Mouse (Mus musculus) liver, embryonic 11.5 days (tissue): ENCODE data around the gene Mef2c. TPM values are rescaled to one million over a fixed set of nuclear protein-coding genes. Genes with fewer than 3 reads are reported as not detected.

Source experiments
- ATAC-seq: fragments of 200-750 bp; cut with Nextera tagmentation; replicated peaks from 2 replicates; pipeline ENCODE4 v1.8.0; 2017; ENCODE audit warnings: moderate number of reproducible peaks, mild to moderate bottlenecking, moderate TSS enrichment, moderate library complexity; ENCODE audit not compliant: low FRiP score
- DNase-seq: peaks from one replicate; pipeline ENCODE4 v3.0.0-alpha.2; 2017; ENCODE audit warnings: low spot score
- H3K27ac ChIP-seq: fragments of 300-500 bp; sonication (generic); 2 replicates; pipeline ENCODE4 v1.5.1; 2014; ENCODE audit warnings: mild to moderate bottlenecking, low read depth, low read length, control low read depth
- H3K27me3 ChIP-seq: fragments of 300-500 bp; sonication (generic); replicated peaks from 2 replicates; pipeline ENCODE4 v1.6.1; 2014; ENCODE audit warnings: low read length, mixed read lengths; ENCODE audit not compliant: control insufficient read depth, insufficient read depth
- H3K36me3 ChIP-seq: fragments of 300-500 bp; sonication (generic); 2 replicates; pipeline ENCODE4 v1.6.1; 2014; ENCODE audit warnings: mild to moderate bottlenecking, low read length, moderate library complexity, mixed read lengths; ENCODE audit not compliant: control insufficient read depth, insufficient read depth
- H3K4me1 ChIP-seq: fragments of 300-500 bp; sonication (generic); replicated peaks from 2 replicates; pipeline ENCODE4 v1.6.1; 2014; ENCODE audit warnings: low read length, mixed read lengths; ENCODE audit not compliant: control insufficient read depth, insufficient read depth
- H3K4me2 ChIP-seq: fragments of 300-500 bp; sonication (generic); 2 replicates; pipeline ENCODE4 v1.6.1; 2014; ENCODE audit warnings: mild to moderate bottlenecking, control low read depth, moderate library complexity
- H3K4me3 ChIP-seq: fragments of 300-500 bp; sonication (generic); 2 replicates; pipeline ENCODE4 v1.5.1; 2014; ENCODE audit warnings: low read depth, low read length, control low read depth
- H3K9ac ChIP-seq: fragments of 300-500 bp; sonication (generic); 2 replicates; pipeline ENCODE4 v1.6.1; 2014; ENCODE audit warnings: low read depth, low read length, control low read depth
- H3K9me3 ChIP-seq: fragments of 300-500 bp; sonication (generic); 2 replicates; pipeline ENCODE4 v1.6.1; 2016; ENCODE audit warnings: low read length, inconsistent platforms, mixed read lengths; ENCODE audit not compliant: control insufficient read depth
- WGBS: fragments of 180-500 bp; shearing (Covaris S2); extraction: QIAGEN DNeasy Blood & Tissue Kit; methylation state at CpG from one replicate; pipeline ENCODE4 v1.1.7; 2014; 5-methylcytosine and 5-hydroxymethylcytosine counted together
- polyA plus RNA-seq: library from polyadenylated mRNA; unstranded; fragments of >200 nt; fragmentation: Nextera tagmentation; extraction: Ambion mirVana; gene quantifications from 2 replicates; pipeline ENCODE4 v1.2.1, GENCODE M21; 2014

Gene Mef2c
- polyA plus RNA-seq, 1 experiment from 2014 or later, result 46.0 TPM

GRCm38 (mm10) chr13:83649795-83650476 lies 146.1 kb downstream of the Mef2c start:
- ATAC-seq (peak; percentile 92), DNase-seq (no peak)
- Histone ChIP-seq H3K27me3 (no peaks in the 10 kb centered on the region), H3K4me1 (no peaks in the 10 kb centered on the region), H3K4me2 (peak overlapping the region; percentile 38; the same call in 1 of the 2 replicates), H3K27ac (peak overlapping the region; percentile 63), H3K9ac (no peak overlapping the region), H3K9me3 (no peaks in the 10 kb centered on the region), H3K36me3 (no peaks in the 10 kb centered on the region), H3K4me3 (no peak overlapping the region)
- 41% methylated on average over 12 of the region's 12 CpGs for WGBS

- no peaks in the 10 kb centered on the region for H3K9me3 ChIP-seq
- no peak overlapping the region for H3K4me3 ChIP-seq
- 86% methylated on average over 3 of the region's 3 CpGs for whole genome bisulfite sequencing
- H3K27me3 ChIP-seq, result no peaks in the 10 kb centered on the region
- H3K9ac ChIP-seq, result no peak overlapping the region
- no peak overlapping the region for H3K27ac ChIP-seq
- no peaks in the 10 kb centered on the region for H3K4me1 ChIP-seq
- DNase-seq (no peak), ATAC-seq (no peak)
- no peak overlapping the region for H3K4me2 ChIP-seq
- H3K36me3 ChIP-seq, result no peaks in the 10 kb centered on the region
These were observed 147.0 kb downstream of the Mef2c start for GRCm38 (mm10) chr13:83650807-83651206.

- Histone ChIP-seq H3K4me3 (no peak overlapping the region), H3K9me3 (no peaks in the 10 kb centered on the region), H3K9ac (no peak overlapping the region), H3K27ac (no peak overlapping the region), H3K27me3 (no peaks in the 10 kb centered on the region), H3K4me1 (no peaks in the 10 kb centered on the region), H3K36me3 (no peaks in the 10 kb centered on the region), H3K4me2 (no peak overlapping the region)
- 69% methylated on average over 7 of the region's 7 CpGs for WGBS
- no peak for DNase-seq
- ATAC-seq, result no peak
These were observed 148.2 kb downstream of the Mef2c start for GRCm38 (mm10) chr13:83651941-83652548.

GRCm38 (mm10) chr13:83652560-83652959 lies 148.7 kb downstream of the Mef2c start:
- Histone ChIP-seq H3K9ac (no peak overlapping the region), H3K4me3 (no peak overlapping the region), H3K4me2 (no peak overlapping the region), H3K9me3 (no peaks in the 10 kb centered on the region), H3K27me3 (no peaks in the 10 kb centered on the region), H3K36me3 (no peaks in the 10 kb centered on the region), H3K4me1 (no peaks in the 10 kb centered on the region), H3K27ac (no peak overlapping the region)
- ATAC-seq (no peak), DNase-seq (no peak)
- WGBS, result 86% methylated on average over 8 of the region's 8 CpGs

- H3K4me2 ChIP-seq, result no peak overlapping the region
- H3K4me1 ChIP-seq, result no peaks in the 10 kb centered on the region
- H3K36me3 ChIP-seq, result no peaks in the 10 kb centered on the region
- no peak overlapping the region for H3K9ac ChIP-seq
- WGBS, result 52% methylated on average over 8 of the region's 8 CpGs
- no peaks in the 10 kb centered on the region for H3K27me3 ChIP-seq
- H3K9me3 ChIP-seq, result no peaks in the 10 kb centered on the region
- DNase-seq, result peak; percentile 68
- H3K4me3 ChIP-seq, result no peak overlapping the region
- no peak overlapping the region for H3K27ac ChIP-seq
- ATAC-seq, result peak; percentile 46; the same call in 1 of the 2 replicates
These were observed 151.3 kb downstream of the Mef2c start for GRCm38 (mm10) chr13:83654889-83655769.

- Histone ChIP-seq H3K27me3 (no peaks in the 10 kb centered on the region), H3K4me3 (no peak overlapping the region), H3K36me3 (no peaks in the 10 kb centered on the region), H3K9me3 (no peaks in the 10 kb centered on the region), H3K9ac (no peak overlapping the region), H3K4me1 (no peaks in the 10 kb centered on the region), H3K4me2 (no peak overlapping the region), H3K27ac (no peak overlapping the region)
- ATAC-seq (no peak), DNase-seq (no peak)
- 84% methylated on average over 7 of the region's 7 CpGs for WGBS
These were observed 152.3 kb downstream of the Mef2c start for GRCm38 (mm10) chr13:83656094-83656493.

GRCm38 (mm10) chr13:83656773-83657172 lies 152.9 kb downstream of the Mef2c start:
- no peak for DNase-seq
- 71% methylated on average over 4 of the region's 4 CpGs for WGBS
- Histone ChIP-seq H3K4me3 (no peak overlapping the region), H3K27me3 (no peaks in the 10 kb centered on the region), H3K4me1 (no peaks in the 10 kb centered on the region), H3K36me3 (no peaks in the 10 kb centered on the region), H3K27ac (no peak overlapping the region), H3K4me2 (no peak overlapping the region), H3K9me3 (no peaks in the 10 kb centered on the region), H3K9ac (no peak overlapping the region)
- ATAC-seq, result no peak; the same call in 1 of the 2 replicates

GRCm38 (mm10) chr13:83660722-83661121 lies 156.9 kb downstream of the Mef2c start:
- ATAC-seq (no peak), DNase-seq (no peak)
- Histone ChIP-seq H3K36me3 (no peaks in the 10 kb centered on the region), H3K4me1 (no peaks in the 10 kb centered on the region), H3K27me3 (no peaks in the 10 kb centered on the region), H3K4me2 (no peak overlapping the region), H3K9me3 (no peaks in the 10 kb centered on the region), H3K4me3 (no peak overlapping the region), H3K9ac (no peak overlapping the region), H3K27ac (no peak overlapping the region)
- 74% methylated on average over 8 of the region's 8 CpGs for WGBS
